Mouse (Mus musculus): Measurements from ENCODE around the gene Cyp2d12. TPM values are rescaled to one million over a fixed set of nuclear protein-coding genes. Genes with fewer than 3 reads are reported as not detected.
"Not testable (repeated sequence)": the region's sequence is repeated elsewhere in the genome, so short reads cannot be mapped to it uniquely, and the experiment has no call there.

Gene Cyp2d12
- not detected in 2 replicates for polyA plus RNA-seq (2015; fragmentation: Nextera tagmentation; extraction: Ambion mirVana)

DNA sequence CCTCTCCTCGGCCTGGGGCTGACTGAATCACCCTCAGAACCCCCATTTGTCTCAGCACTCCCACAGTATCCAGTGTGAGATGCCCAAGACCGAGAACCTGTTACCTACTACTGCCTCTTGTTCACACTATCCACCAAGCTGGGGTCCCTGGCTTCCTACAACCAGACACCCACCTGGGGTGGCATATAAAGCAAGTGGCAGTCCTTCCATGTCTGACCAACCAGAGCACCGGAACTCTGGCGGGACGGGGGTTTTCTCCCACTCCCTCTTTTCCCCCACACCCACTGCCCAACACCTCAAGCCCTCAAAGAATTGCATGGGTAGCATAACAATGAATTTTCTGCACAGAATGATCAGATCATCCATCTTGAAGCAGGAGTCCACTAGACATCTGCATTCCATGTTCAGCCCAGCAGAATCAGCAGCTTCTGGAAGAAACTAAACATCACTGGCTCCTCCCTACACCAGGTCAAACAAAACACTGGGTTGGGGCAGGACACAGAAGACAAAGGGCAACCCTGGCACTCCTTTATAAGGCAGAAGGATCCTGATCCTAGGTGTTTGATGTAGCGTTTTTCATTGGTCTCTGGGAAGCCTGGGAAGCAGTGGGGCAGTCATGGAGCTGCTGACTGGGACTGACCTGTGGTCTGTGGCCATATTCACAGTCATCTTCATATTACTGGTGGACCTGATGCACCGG lies at the start of gene Cyp2d12:
TSS of gene Cyp2d12 (plus strand) at position 542 of the 700 bp plus-strand sequence.
- no peak for ATAC-seq (ENCODE audit: extremely low read depth, insufficient number of reproducible peaks, low FRiP score, low TSS enrichment)
- H3K4me1 ChIP-seq, result no peaks in the 10 kb centered on the region
- H3K4me3 ChIP-seq, result no peak within 1 kb of the TSS
- 72% methylated on average over 7 of the region's 7 CpGs for WGBS
- H3K27ac ChIP-seq (replicated peaks), result no peak within 1 kb of the TSS
- H3K27me3 ChIP-seq (replicated peaks), result no peaks in the 10 kb centered on the region
- no peak within 1 kb of the TSS for H3K9ac ChIP-seq
- H3K36me3 ChIP-seq, result no peaks in the 10 kb centered on the region
- peaks cover 11% of the 10 kb centered on the region for H3K9me3 ChIP-seq
- H3K4me2 ChIP-seq, result no peak within 1 kb of the TSS

DNA sequence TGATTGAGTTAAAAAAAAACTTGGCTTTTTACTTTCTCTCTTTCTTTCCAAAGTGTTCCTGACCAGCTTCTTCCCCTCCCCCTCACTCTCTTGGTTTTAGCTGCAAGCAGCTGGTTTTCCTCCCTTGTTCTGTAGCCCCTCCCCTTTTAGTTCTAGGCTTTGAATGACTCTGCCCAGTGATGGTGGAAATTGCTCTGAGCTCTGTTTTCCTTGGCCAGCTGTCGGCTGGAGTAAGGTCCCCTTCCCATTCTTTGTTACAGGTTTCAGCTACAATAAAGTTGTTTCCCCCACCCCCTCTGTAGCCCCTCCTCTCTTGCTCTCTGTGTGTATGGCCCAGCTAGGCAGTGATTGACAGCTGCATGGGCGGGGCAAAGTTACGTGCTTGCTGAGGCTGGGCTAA lies 47.9 kb upstream of the Cyp2d12 start:
- no peak for ATAC-seq (ENCODE audit: extremely low read depth, insufficient number of reproducible peaks, low FRiP score, low TSS enrichment)
- no peaks in the 10 kb centered on the region for H3K36me3 ChIP-seq
- 57% methylated on average over 3 of the region's 3 CpGs for whole genome bisulfite sequencing
- no peak overlapping the region for H3K9ac ChIP-seq
- H3K9me3 ChIP-seq, result peaks cover 9% of the 10 kb centered on the region
- H3K27me3 ChIP-seq (replicated peaks), result no peaks in the 10 kb centered on the region
- H3K4me1 ChIP-seq, result no peaks in the 10 kb centered on the region
- no peak overlapping the region for H3K4me3 ChIP-seq
- H3K4me2 ChIP-seq, result no peak overlapping the region
- no peak overlapping the region for H3K27ac ChIP-seq (replicated peaks)

DNA sequence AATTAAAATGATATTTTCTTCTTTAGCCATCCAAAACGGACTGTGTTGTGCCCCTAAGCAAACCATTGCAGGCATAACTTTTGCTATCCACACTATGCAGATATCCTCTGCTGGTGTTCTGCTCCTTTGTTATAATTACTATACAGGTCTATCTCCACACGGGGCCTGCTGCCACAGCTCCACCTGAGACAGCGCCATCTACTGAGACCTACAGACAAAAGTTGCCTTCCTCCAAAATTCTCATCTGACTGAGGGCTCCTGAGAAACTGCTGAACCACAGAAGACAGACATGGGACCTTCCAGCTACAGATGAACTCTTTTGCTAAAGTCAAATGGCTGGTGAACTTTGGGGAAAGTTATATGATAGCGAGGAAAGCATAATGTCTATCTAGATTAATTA lies 47.1 kb upstream of the Cyp2d12 start:
- not testable (repeated sequence) for H3K27ac ChIP-seq (replicated peaks); ATAC-seq (ENCODE audit: extremely low read depth, insufficient number of reproducible peaks, low FRiP score, low TSS enrichment); H3K9ac ChIP-seq; H3K4me1 ChIP-seq; H3K4me3 ChIP-seq; H3K27me3 ChIP-seq (replicated peaks); H3K4me2 ChIP-seq; H3K9me3 ChIP-seq; H3K36me3 ChIP-seq
- WGBS, result 37% methylated on average over 4 of the region's 4 CpGs

DNA sequence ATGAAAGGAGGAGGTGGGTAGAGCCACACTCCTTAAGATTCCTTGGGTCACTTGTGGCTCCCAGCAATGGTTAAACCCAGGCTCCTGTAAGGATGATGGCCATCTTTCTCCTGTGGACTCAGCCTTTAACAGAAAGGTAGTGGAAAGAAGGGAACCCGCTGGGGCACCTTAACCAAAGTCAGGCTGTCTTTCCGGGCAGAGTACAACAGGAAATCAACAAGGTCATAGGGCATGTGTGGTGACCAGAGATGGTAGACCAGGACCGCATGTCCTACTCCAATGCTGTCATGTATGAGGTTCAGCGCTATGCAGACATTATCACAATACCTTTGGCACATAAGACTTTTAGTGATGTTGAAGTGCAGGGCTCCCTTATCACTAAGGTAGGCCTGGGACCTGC lies 45.4 kb upstream of the Cyp2d12 start:
- not testable (repeated sequence) for H3K4me2 ChIP-seq; H3K4me3 ChIP-seq; H3K4me1 ChIP-seq; H3K27ac ChIP-seq (replicated peaks); H3K9ac ChIP-seq; H3K27me3 ChIP-seq (replicated peaks); H3K36me3 ChIP-seq; ATAC-seq (ENCODE audit: extremely low read depth, insufficient number of reproducible peaks, low FRiP score, low TSS enrichment); H3K9me3 ChIP-seq
- 71% methylated on average over 4 of the region's 4 CpGs for WGBS

DNA sequence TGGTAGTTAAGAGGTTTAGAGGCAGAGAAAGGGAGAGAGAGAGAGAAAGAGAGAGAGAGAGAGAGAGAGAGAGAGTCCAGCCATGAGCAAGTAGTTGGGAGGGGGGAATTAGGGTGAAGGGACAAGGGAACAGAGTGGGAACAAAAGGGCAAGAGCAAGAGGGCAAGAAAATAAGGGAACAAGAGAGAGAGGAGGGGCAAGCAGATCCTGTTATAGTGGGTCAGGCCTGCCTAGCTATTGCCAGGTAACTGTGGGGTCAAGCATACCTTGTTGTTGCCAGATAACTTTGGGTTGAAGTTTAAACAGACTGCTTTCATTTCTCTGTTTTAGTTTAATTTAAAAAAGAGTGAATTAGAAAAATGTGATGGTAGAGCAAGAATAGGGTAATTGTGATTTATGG lies 44.4 kb upstream of the Cyp2d12 start:
- not testable (repeated sequence) for H3K9ac ChIP-seq; H3K4me2 ChIP-seq; H3K4me3 ChIP-seq; H3K27me3 ChIP-seq (replicated peaks); H3K36me3 ChIP-seq; H3K27ac ChIP-seq (replicated peaks); ATAC-seq (ENCODE audit: extremely low read depth, insufficient number of reproducible peaks, low FRiP score, low TSS enrichment); H3K9me3 ChIP-seq; H3K4me1 ChIP-seq

DNA sequence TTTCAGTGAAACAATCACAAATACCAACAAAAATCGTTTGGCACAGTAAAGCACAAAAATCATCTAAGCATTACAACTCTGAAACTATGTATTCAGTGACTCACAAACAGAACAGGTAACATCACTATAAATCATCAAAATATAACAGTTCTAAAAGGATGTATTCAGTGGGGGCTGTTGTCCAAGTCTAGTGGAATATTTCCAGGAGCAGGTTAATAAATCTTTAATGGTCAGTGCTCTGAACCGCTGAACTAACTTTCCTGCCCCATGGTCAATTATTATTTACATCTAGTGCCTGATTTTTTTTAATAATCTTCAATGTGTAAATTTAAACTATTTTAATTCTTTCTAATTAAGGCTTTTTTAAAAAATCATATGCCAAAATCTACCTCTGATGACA lies 42.8 kb upstream of the Cyp2d12 start:
- not testable (repeated sequence) for H3K27ac ChIP-seq (replicated peaks); H3K4me3 ChIP-seq; ATAC-seq (ENCODE audit: extremely low read depth, insufficient number of reproducible peaks, low FRiP score, low TSS enrichment); H3K4me1 ChIP-seq; H3K9ac ChIP-seq; H3K27me3 ChIP-seq (replicated peaks); H3K4me2 ChIP-seq; H3K9me3 ChIP-seq; H3K36me3 ChIP-seq
- WGBS, result 67% methylated on average over 2 of the region's 2 CpGs

DNA sequence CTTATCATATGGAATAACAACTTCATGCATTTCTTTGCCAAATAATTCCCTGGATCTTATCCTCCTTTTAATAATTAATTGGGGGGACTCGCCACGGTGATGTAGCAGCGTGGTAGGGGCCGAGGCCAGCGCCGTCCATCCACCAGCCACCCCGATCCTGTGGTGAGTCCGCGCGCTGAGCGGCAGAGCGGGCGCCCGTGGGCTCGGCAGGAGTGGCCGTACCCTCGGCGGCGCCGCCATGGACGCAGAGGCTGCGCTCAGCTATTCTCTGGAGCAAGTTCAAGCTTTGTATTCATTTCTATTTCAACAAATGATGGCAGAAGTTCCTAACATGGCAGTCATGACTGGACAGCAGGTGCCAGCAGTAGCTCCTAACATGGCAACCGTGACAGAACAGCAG lies 38.7 kb upstream of the Cyp2d12 start:
- H3K4me3 ChIP-seq; H3K4me1 ChIP-seq; H3K36me3 ChIP-seq; H3K9me3 ChIP-seq; ATAC-seq (ENCODE audit: extremely low read depth, insufficient number of reproducible peaks, low FRiP score, low TSS enrichment); H3K27ac ChIP-seq (replicated peaks); H3K4me2 ChIP-seq; H3K9ac ChIP-seq; H3K27me3 ChIP-seq (replicated peaks): not testable (repeated sequence)
- WGBS, result 80% methylated on average over 23 of the region's 23 CpGs

DNA sequence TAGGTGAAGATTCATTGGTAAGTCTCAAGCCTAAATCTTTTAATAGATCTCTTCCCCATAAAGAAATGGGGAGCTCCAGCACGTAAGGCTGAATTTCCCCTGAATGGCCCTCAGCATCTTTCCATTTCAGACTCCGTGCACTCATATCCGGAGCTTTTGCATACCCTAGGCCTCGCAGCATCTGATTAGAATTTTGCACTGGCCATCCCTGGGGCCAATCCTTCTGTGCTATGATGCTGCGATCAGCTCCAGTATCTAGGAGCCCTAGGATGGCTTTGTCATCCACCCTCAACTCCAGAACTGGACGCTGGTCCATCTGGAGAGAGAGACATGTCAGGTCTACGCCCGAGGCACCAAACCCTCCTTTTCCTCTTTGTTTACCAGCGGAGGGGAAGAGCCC lies 27.5 kb upstream of the Cyp2d12 start:
- ATAC-seq (ENCODE audit: extremely low read depth, insufficient number of reproducible peaks, low FRiP score, low TSS enrichment); H3K9me3 ChIP-seq; H3K36me3 ChIP-seq; H3K27me3 ChIP-seq (replicated peaks); H3K27ac ChIP-seq (replicated peaks); H3K4me1 ChIP-seq; H3K4me2 ChIP-seq; H3K9ac ChIP-seq; H3K4me3 ChIP-seq: not testable (repeated sequence)
- WGBS, result 74% methylated on average over 6 of the region's 9 CpGs

DNA sequence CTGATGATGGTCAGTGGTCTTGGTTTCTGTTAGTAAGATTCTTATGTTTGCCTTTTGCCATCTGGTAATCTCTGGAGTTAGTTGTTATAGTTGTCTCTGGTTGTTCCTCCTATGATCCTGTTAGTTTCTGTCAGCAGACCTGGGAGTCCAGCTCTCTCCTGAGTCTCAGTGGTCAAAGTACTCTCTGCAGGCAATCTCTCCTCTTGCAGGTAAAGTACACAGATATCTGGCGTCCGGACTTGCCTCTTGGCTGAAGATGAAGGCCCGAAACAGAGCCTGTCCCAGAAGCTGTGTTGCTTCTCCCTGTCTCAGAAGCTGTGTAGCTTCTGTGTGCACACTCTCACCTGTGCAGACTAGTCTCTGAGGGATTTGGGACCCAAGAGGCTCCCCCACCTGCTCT lies 22.2 kb upstream of the Cyp2d12 start:
- H3K27me3 ChIP-seq (replicated peaks); H3K4me2 ChIP-seq; H3K27ac ChIP-seq (replicated peaks); ATAC-seq (ENCODE audit: extremely low read depth, insufficient number of reproducible peaks, low FRiP score, low TSS enrichment); H3K9me3 ChIP-seq; H3K36me3 ChIP-seq; H3K4me1 ChIP-seq; H3K9ac ChIP-seq; H3K4me3 ChIP-seq: not testable (repeated sequence)
- 92% methylated on average over 3 of the region's 3 CpGs for WGBS

DNA sequence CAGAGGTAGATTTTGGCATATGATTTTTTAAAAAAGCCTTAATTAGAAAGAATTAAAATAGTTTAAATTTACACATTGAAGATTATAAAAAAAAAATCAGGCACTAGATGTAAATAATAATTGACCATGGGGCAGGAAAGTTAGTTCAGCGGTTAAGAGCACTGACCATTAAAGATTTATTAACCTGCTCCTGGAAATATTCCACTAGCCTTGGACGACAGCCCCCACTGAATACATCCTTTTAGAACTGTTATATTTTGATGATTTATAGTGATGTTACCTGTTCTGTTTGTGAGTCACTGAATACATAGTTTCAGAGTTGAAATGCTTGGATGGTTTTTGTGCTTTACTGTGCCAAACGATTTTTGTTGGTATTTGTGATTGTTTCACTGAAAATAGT lies 11.9 kb upstream of the Cyp2d12 start:
- not testable (repeated sequence) for H3K9me3 ChIP-seq; H3K4me2 ChIP-seq; ATAC-seq (ENCODE audit: extremely low read depth, insufficient number of reproducible peaks, low FRiP score, low TSS enrichment); H3K4me3 ChIP-seq; H3K27me3 ChIP-seq (replicated peaks); H3K4me1 ChIP-seq; H3K27ac ChIP-seq (replicated peaks); H3K36me3 ChIP-seq; H3K9ac ChIP-seq
- 64% methylated on average over 3 of the region's 3 CpGs for WGBS

DNA sequence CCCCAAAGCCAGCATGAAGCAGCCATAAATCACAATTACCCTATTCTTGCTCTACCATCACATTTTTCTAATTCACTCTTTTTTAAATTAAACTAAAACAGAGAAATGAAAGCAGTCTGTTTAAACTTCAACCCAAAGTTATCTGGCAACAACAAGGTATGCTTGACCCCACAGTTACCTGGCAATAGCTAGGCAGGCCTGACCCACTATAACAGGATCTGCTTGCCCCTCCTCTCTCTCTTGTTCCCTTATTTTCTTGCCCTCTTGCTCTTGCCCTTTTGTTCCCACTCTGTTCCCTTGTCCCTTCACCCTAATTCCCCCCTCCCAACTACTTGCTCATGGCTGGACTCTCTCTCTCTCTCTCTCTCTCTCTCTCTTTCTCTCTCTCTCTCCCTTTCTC lies 10.3 kb upstream of the Cyp2d12 start:
- not testable (repeated sequence) for H3K4me3 ChIP-seq; H3K4me1 ChIP-seq; H3K9me3 ChIP-seq; H3K36me3 ChIP-seq; H3K27me3 ChIP-seq (replicated peaks); H3K27ac ChIP-seq (replicated peaks); ATAC-seq (ENCODE audit: extremely low read depth, insufficient number of reproducible peaks, low FRiP score, low TSS enrichment); H3K9ac ChIP-seq; H3K4me2 ChIP-seq

DNA sequence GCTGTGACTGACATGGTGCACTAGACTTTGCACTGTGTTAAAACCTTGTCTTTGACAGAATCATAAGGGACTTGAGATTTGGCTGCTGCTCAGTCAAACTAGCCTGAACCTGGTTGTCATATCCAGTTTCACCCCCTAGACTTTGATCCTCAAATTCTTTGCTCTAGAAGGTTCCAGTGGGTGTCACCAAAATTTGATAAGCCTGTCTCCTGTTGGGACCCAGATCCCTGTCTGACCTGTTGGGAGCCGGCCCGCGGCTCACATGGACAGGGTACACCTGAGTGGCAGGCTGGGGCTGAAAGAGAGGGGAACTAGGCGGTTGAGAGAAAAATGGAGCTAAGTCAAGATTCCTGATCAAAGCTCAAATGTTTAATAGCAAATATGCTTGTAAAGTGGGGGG lies 7.1 kb upstream of the Cyp2d12 start:
- H3K27ac ChIP-seq (replicated peaks); H3K4me2 ChIP-seq; H3K9me3 ChIP-seq; H3K4me3 ChIP-seq; H3K27me3 ChIP-seq (replicated peaks); H3K36me3 ChIP-seq; H3K9ac ChIP-seq; H3K4me1 ChIP-seq; ATAC-seq (ENCODE audit: extremely low read depth, insufficient number of reproducible peaks, low FRiP score, low TSS enrichment): not testable (repeated sequence)
- 75% methylated on average over 4 of the region's 4 CpGs for WGBS

Data from heart, embryonic 13.5 days (tissue).